Mouse (Mus musculus): ENCODE measurements at regions not wholly inside any gene's neighbourhood (a gene's known extent, or its start where the extent isn't known, plus 50 kb on each side); places are given as distances from the start of the nearest gene placed in this dataset.

DNA sequence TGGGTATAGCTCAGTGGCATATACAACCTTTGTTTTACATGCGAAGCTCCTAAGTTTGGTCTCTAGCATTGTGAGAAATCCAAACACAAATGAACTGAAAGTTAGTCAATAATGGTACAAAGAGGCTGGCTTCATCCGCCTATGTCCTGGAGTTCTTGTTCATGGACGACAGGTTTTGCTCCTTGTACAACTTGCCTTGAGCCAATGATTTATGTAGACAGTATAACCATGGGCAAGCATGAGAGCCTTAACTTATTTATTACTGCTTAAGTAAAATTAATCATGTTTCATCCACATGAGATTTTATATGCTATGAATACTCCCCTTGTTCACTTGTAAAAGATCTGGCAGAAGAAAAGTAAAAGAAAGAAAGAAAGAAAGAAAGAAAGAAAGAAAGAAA lies 205.7 kb upstream of the Tet2 start:
- 79% methylated on average over 3 of the region's 3 CpGs for WGBS
- H3K36me3 ChIP-seq (ENCODE audit: control insufficient read depth, insufficient read depth, low read length) = no peaks in the 10 kb centered on the region
- no peak overlapping the region for H3K4me2 ChIP-seq (ENCODE audit: low read depth, low read length)
- no peaks in the 10 kb centered on the region for H3K9me3 ChIP-seq (ENCODE audit: control insufficient read depth, low read length)
- DNase-seq (ENCODE audit: low spot score) (no peak), ATAC-seq (ENCODE audit: low read depth) (no peak)
- no peaks in the 10 kb centered on the region for H3K27me3 ChIP-seq (replicated peaks; ENCODE audit: control insufficient read depth, insufficient read depth, low read length)
- no peak overlapping the region for H3K4me3 ChIP-seq (ENCODE audit: low read depth, low read length)
- no peak overlapping the region for H3K27ac ChIP-seq (replicated peaks; ENCODE audit: low read depth, low read length)
- H3K4me1 ChIP-seq (ENCODE audit: control insufficient read depth, insufficient read depth, low read length) = peaks cover 14% of the 10 kb centered on the region
- no peak overlapping the region for H3K9ac ChIP-seq (ENCODE audit: low read depth, low read length)

DNA sequence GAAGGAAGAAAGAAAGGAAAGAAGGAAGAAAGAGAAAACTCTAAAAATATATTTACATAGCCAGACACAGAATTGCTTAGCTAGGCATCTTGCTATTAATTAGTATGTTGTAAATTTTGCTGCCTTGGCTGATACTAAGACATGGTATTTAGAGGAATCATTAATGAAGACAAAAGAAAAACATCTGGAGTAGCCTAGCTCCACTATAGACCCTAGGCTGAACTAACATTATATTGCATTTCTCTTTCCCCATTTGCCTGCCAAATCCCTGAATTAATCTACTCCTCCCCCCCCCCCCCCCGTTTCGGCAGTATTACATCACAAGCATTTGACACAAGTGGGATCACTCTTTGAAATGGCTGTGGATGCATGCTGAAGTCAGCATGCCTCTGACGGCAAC lies 206.1 kb upstream of the Tet2 start:
- DNase-seq (ENCODE audit: low spot score) (peak; percentile 26), ATAC-seq (ENCODE audit: low read depth) (no peak)
- no peaks in the 10 kb centered on the region for H3K9me3 ChIP-seq (ENCODE audit: control insufficient read depth, low read length)
- no peaks in the 10 kb centered on the region for H3K27me3 ChIP-seq (replicated peaks; ENCODE audit: control insufficient read depth, insufficient read depth, low read length)
- H3K9ac ChIP-seq (ENCODE audit: low read depth, low read length) = no peak overlapping the region
- H3K4me2 ChIP-seq (ENCODE audit: low read depth, low read length) = 0 out of 2 replicates have a peak overlapping the region, but pooled peaks have one; percentile 7
- no peak overlapping the region for H3K27ac ChIP-seq (replicated peaks; ENCODE audit: low read depth, low read length)
- WGBS = 29% methylated on average over 3 of the region's 3 CpGs
- H3K4me3 ChIP-seq (ENCODE audit: low read depth, low read length) = no peak overlapping the region
- H3K4me1 ChIP-seq (ENCODE audit: control insufficient read depth, insufficient read depth, low read length) = peaks cover 14% of the 10 kb centered on the region
- no peaks in the 10 kb centered on the region for H3K36me3 ChIP-seq (ENCODE audit: control insufficient read depth, insufficient read depth, low read length)

- no peak overlapping the region for H3K9ac ChIP-seq (ENCODE audit: low read depth, low read length)
- WGBS = 23% methylated on average over 4 of the region's 4 CpGs
- H3K4me3 ChIP-seq (ENCODE audit: low read depth, low read length) = no peak overlapping the region
- H3K27ac ChIP-seq (replicated peaks; ENCODE audit: low read depth, low read length) = no peak overlapping the region
- H3K4me2 ChIP-seq (ENCODE audit: low read depth, low read length) = 0 out of 2 replicates have a peak overlapping the region, but pooled peaks have one; percentile 7
- no peaks in the 10 kb centered on the region for H3K9me3 ChIP-seq (ENCODE audit: control insufficient read depth, low read length)
- DNase-seq (ENCODE audit: low spot score) (no peak), ATAC-seq (ENCODE audit: low read depth) (no peak)
- no peaks in the 10 kb centered on the region for H3K36me3 ChIP-seq (ENCODE audit: control insufficient read depth, insufficient read depth, low read length)
- H3K27me3 ChIP-seq (replicated peaks; ENCODE audit: control insufficient read depth, insufficient read depth, low read length) = no peaks in the 10 kb centered on the region
- H3K4me1 ChIP-seq (ENCODE audit: control insufficient read depth, insufficient read depth, low read length) = peaks cover 14% of the 10 kb centered on the region
Observed at GRCm38 (mm10) chr3:133751565-133751964, 206.6 kb upstream of the Tet2 start.

- no peaks in the 10 kb centered on the region for H3K27me3 ChIP-seq (replicated peaks; ENCODE audit: control insufficient read depth, insufficient read depth, low read length)
- ATAC-seq (ENCODE audit: low read depth) (no peak), DNase-seq (ENCODE audit: low spot score) (peak; percentile 27)
- no peak overlapping the region for H3K4me3 ChIP-seq (ENCODE audit: low read depth, low read length)
- H3K4me1 ChIP-seq (ENCODE audit: control insufficient read depth, insufficient read depth, low read length) = peaks cover 15% of the 10 kb centered on the region
- H3K36me3 ChIP-seq (ENCODE audit: control insufficient read depth, insufficient read depth, low read length) = no peaks in the 10 kb centered on the region
- no peak overlapping the region for H3K4me2 ChIP-seq (ENCODE audit: low read depth, low read length)
- WGBS = 75% methylated on average over 3 of the region's 3 CpGs
- no peak overlapping the region for H3K9ac ChIP-seq (ENCODE audit: low read depth, low read length)
- H3K9me3 ChIP-seq (ENCODE audit: control insufficient read depth, low read length) = no peaks in the 10 kb centered on the region
- no peak overlapping the region for H3K27ac ChIP-seq (replicated peaks; ENCODE audit: low read depth, low read length)
Observed at GRCm38 (mm10) chr3:133753041-133753440, 208.1 kb upstream of the Tet2 start.

DNA sequence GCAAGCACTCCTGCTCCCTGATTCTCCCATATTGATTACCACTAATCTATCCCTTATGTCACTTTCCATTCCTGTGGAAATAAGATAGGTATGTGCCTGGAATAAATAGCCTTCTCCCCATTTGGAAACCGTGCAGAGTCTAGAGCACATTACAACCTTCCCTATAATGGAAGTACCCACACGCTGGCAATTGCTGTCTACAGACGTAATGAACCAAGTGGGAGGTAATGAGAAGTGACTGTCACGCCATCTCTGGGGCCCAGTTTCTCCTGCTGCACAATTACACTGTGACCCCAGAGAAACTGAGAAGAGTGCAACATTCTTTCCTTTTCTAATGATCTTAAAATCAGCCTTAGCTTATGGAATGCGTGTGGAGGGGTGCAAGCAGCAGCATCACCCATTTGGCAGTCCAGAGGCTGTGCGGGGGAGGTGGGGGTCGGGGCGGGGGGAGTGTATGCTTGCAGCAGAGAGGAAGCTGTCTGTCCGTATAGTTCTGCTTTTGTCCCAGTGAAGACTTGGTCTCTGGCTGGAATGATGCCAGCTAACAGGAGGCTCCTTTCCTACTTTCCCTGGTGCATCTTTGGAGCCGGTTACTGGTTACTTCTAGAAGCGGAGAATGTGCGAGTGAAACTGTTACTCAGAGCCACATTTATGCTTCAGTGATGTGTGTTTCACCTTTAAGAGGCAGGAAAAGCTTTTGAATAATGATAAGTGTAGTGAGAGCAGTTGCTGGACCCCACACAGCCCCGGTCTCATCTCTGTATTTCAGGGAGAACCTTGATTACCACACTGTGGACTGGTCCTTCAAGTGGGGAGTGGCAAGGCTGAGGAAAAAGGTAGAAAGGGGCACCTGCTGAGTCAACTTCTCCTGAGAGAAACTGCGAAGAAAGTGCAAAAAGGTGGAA lies 209.3 kb upstream of the Tet2 start:
- H3K27me3 ChIP-seq (replicated peaks; ENCODE audit: control insufficient read depth, insufficient read depth, low read length) = no peaks in the 10 kb centered on the region
- peaks cover 19% of the 10 kb centered on the region for H3K4me1 ChIP-seq (ENCODE audit: control insufficient read depth, insufficient read depth, low read length)
- peak; percentile 56 for DNase-seq (ENCODE audit: low spot score)
- 21% methylated on average over 14 of the region's 14 CpGs for WGBS
- no peaks in the 10 kb centered on the region for H3K36me3 ChIP-seq (ENCODE audit: control insufficient read depth, insufficient read depth, low read length)
- peak overlapping the region; percentile 31 for H3K4me2 ChIP-seq (ENCODE audit: low read depth, low read length)
- H3K27ac ChIP-seq (replicated peaks; ENCODE audit: low read depth, low read length) = peak overlapping the region; percentile 40
- ATAC-seq (ENCODE audit: low read depth) = peak; percentile 28
- no peaks in the 10 kb centered on the region for H3K9me3 ChIP-seq (ENCODE audit: control insufficient read depth, low read length)
- no peak overlapping the region for H3K9ac ChIP-seq (ENCODE audit: low read depth, low read length)
- no peak overlapping the region for H3K4me3 ChIP-seq (ENCODE audit: low read depth, low read length)

- Histone ChIP-seq H3K9me3 (ENCODE audit: control insufficient read depth, low read length) (no peaks in the 10 kb centered on the region), H3K27ac (replicated peaks; ENCODE audit: low read depth, low read length) (peak overlapping the region; percentile 40), H3K36me3 (ENCODE audit: control insufficient read depth, insufficient read depth, low read length) (no peaks in the 10 kb centered on the region), H3K4me3 (ENCODE audit: low read depth, low read length) (no peak overlapping the region), H3K9ac (ENCODE audit: low read depth, low read length) (no peak overlapping the region), H3K4me1 (ENCODE audit: control insufficient read depth, insufficient read depth, low read length) (peaks cover 19% of the 10 kb centered on the region), H3K4me2 (ENCODE audit: low read depth, low read length) (peak overlapping the region; percentile 31), H3K27me3 (replicated peaks; ENCODE audit: control insufficient read depth, insufficient read depth, low read length) (no peaks in the 10 kb centered on the region)
- WGBS = 7% methylated on average over 3 of the region's 3 CpGs
- ATAC-seq (ENCODE audit: low read depth) (peak; percentile 73; the same call in 1 of the 2 replicates), DNase-seq (ENCODE audit: low spot score) (peak; percentile 79)
Observed at GRCm38 (mm10) chr3:133754911-133755259, 209.9 kb upstream of the Tet2 start.

GRCm38 (mm10) chr3:133757756-133758420 lies 212.9 kb upstream of the Tet2 start:
- Histone ChIP-seq H3K36me3 (ENCODE audit: control insufficient read depth, insufficient read depth, low read length) (no peaks in the 10 kb centered on the region), H3K4me3 (ENCODE audit: low read depth, low read length) (no peak overlapping the region), H3K4me2 (ENCODE audit: low read depth, low read length) (no peak overlapping the region; the same call in 1 of the 2 replicates), H3K27me3 (replicated peaks; ENCODE audit: control insufficient read depth, insufficient read depth, low read length) (no peaks in the 10 kb centered on the region), H3K9ac (ENCODE audit: low read depth, low read length) (no peak overlapping the region), H3K9me3 (ENCODE audit: control insufficient read depth, low read length) (no peaks in the 10 kb centered on the region), H3K4me1 (ENCODE audit: control insufficient read depth, insufficient read depth, low read length) (peaks cover 19% of the 10 kb centered on the region), H3K27ac (replicated peaks; ENCODE audit: low read depth, low read length) (no peak overlapping the region)
- WGBS = 52% methylated on average over 12 of the region's 12 CpGs
- no peak for DNase-seq (ENCODE audit: low spot score)
- ATAC-seq (ENCODE audit: low read depth) = no peak

GRCm38 (mm10) chr3:133758421-133758820 lies 213.5 kb upstream of the Tet2 start:
- ATAC-seq (ENCODE audit: low read depth) (no peak), DNase-seq (ENCODE audit: low spot score) (no peak)
- H3K9me3 ChIP-seq (ENCODE audit: control insufficient read depth, low read length) = no peaks in the 10 kb centered on the region
- H3K27ac ChIP-seq (replicated peaks; ENCODE audit: low read depth, low read length) = no peak overlapping the region
- no peaks in the 10 kb centered on the region for H3K27me3 ChIP-seq (replicated peaks; ENCODE audit: control insufficient read depth, insufficient read depth, low read length)
- H3K4me1 ChIP-seq (ENCODE audit: control insufficient read depth, insufficient read depth, low read length) = peaks cover 19% of the 10 kb centered on the region
- WGBS = 23% methylated on average over 4 of the region's 4 CpGs
- H3K4me2 ChIP-seq (ENCODE audit: low read depth, low read length) = no peak overlapping the region; the same call in 1 of the 2 replicates
- H3K4me3 ChIP-seq (ENCODE audit: low read depth, low read length) = no peak overlapping the region
- H3K9ac ChIP-seq (ENCODE audit: low read depth, low read length) = no peak overlapping the region
- no peaks in the 10 kb centered on the region for H3K36me3 ChIP-seq (ENCODE audit: control insufficient read depth, insufficient read depth, low read length)
